Mouse (Mus musculus): ENCODE measurements at regions not wholly inside any gene's neighbourhood (a gene's known extent, or its start where the extent isn't known, plus 50 kb on each side); places are given as distances from the start of the nearest gene placed in this dataset.

DNA sequence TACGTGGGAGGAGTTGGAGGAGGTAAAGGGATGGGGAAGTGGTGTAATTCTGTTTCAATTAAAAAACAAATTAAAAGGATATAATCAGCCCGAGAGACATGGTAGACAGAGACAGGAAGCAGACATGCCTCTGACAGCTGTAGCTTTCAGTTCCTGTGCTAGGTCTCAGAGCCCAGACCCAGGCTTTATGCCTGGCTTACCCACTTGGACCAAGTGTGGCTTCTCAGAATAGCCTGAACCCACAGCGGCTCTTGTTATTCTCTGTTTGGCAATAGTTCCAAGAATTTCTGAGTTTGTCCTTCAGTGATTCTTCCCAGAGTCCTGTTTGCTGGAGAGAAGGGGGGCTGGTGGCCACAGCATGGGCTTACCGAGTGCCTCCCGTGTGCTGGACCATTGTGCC lies 182.4 kb downstream of the Pten start:
- DNase-seq (ENCODE audit: low spot score): no peak

DNA sequence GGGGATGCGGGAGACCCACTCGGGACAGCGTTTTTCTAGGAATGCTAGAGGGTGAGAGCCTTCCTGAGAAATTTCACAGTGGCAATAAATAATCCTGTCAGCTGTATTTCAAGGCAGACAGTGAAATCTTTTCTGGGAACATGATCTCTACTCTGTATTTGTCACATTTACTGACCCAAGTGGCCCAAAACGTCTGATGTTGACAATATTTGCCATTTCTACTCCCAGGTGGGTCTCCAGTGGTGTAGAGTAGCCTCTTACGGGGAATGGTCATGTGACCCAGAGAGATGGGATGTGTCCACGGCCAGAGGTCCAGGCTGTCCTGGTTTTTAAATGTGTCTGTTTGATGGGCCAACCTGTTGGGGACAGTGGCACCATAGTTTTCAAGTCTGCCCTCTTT lies 183.5 kb downstream of the Pten start:
- no peak for DNase-seq (ENCODE audit: low spot score)

DNA sequence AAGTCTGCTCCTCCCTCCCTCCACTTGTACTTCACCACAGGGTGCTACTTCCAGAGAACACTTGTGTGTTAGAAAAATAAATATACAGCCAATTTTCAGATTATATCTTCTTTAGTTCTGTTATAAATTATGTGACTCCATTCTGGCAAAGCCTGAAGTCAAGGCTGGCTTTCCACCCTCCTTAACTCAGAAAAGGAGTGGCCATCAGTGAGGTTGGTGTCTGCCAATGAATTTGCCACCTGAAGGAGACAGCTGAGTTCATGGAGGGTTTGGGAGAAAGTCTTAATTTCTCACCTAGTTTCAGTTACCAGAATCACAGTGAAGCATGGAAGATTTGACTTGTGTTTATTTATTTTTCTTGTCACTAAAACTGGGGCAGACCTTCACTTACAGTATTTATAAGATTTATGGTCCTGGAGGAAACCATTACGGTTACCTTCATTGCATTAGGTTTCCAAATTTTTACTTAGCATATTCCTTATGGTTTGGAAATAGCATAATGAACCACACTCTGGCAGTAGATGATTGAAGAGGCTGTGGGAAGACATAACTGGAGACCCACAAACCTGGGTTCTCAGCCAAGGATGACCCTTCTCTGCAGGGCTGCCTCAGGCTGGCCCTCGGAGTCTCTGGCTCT lies 186.4 kb downstream of the Pten start:
- no peak for DNase-seq (ENCODE audit: low spot score)

DNA sequence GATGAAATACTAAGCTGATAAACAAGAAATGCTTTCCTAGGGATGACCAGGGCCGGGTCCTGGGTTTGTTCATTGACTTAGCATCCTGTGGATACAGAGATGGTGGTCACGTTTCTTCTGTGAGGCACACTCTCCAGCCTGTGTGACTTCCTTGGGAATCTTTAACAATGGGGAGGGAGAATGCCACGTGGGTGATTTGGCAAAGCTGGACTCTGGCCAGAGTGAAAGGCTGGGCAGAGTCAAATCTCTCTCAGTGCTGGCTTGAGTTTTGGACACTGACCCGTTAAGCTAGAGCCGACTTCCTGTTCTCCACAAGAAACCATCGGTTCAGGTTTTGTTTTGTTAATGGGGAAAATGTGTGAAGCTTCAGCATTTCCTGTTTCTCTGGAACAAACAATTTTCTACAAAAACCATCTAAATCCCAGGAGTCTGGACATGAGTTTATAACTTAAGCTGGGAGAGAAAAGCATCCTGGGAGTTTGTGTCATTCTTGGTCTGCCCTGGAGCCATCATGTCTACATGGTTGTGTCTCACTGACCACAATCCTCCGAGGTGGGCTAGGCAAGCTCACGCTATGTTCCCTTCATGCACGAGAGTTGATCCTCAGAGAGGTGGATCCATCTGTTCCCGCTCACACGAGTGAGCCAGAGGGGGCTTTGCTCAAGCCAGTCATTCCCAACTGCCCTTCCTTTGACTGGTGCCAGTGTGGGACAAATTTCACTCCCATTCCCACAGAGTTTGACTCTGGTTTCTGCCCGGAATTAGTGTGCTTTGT lies 190.0 kb downstream of the Pten start:
- no peak for DNase-seq (ENCODE audit: low spot score)

DNA sequence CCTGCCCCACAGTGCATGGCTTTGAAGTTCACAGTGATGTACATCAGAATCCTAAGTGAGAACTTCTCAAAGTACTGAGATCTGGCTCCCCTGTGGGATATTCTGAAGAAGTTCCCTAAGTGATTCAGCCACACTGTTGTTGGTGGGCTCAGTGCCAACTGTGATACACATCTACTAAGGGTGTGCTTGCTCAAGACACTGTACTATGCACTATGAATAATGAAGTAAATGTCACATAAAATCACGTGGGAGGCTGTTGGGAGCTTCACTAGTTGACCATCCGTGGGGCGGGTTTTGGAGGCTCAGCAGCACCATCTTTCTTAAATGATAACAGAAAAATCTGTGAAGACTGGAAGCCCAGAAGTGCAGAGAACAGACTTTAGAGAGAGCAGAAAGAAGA lies 193.0 kb downstream of the Pten start:
- DNase-seq (ENCODE audit: low spot score): no peak

DNA sequence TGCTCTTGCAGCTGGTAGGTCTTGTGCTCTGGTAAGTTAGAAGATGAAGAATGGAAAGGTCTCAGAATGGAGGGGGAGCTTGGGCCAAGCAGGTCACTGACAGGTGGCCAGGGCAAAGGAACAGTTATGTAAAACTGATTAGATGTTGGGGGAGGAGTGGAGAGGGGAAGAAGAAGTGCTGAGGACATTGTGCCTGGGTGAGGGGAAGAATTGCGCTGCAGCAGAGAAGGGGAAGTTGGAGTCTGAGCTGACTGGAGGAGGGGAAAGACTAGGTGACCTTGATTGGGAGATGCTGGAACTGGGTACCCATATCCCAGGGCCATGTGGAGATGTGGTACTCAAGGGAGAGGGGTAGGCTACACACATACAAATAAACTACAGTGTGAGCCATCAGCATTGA lies 193.5 kb downstream of the Pten start:
- no peak for DNase-seq (ENCODE audit: low spot score)

DNA sequence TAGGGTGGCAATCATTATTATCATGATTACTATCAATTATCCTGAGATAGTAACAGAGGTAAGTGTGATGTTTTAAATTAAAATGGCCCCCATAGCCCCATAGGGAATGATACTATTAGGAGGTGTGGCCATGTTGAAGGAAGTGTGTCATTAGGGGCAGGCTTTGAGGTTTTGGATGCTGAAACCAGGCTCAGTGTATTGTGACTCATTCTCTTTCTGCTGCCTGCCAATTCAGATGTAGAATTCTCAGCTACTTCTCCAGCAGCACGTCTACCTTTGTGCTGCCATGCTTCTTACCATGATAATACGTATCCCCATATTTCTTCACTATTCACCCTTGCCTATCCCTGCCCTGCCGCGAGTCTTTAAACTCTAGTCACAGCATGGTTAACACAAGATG lies 195.1 kb downstream of the Pten start:
- no peak for DNase-seq (ENCODE audit: low spot score)

DNA sequence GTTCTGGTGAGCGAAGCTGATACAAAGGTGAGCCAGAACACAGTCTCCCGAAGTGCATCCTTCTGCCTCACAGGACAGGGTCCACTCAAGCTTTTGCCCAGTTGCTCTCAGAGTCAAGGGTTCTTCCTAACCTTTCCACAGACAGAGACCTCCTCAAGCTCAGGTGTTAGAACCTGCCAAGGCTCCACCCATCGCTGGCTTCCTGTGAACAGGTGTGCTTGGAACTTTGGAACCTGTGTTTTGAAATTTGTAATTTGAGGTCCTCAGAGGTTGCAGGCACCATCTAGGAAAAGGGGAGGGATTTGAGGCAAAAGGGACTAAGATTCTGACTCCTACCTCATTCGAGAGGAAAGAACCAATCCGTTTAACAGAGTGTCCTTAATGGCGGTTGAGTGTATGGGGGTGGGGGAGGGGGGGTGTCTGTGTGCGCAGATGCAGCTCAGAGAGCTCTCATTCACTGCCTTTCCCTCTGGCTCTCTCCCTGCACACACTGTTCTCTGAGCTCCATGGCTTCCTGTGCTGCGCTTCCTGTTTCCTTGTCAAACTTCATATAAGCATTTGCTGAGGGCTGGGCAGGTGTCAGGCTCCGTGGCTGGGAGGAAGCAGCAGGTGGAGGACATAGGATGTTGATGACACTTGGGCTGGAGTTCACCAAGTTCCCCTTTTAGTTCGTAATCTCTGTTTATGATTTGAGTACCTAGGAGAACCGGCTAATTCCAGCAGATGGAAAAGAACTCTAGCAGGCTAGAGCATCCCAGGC lies 195.8 kb downstream of the Pten start:
- no peak for DNase-seq (ENCODE audit: low spot score)

DNA sequence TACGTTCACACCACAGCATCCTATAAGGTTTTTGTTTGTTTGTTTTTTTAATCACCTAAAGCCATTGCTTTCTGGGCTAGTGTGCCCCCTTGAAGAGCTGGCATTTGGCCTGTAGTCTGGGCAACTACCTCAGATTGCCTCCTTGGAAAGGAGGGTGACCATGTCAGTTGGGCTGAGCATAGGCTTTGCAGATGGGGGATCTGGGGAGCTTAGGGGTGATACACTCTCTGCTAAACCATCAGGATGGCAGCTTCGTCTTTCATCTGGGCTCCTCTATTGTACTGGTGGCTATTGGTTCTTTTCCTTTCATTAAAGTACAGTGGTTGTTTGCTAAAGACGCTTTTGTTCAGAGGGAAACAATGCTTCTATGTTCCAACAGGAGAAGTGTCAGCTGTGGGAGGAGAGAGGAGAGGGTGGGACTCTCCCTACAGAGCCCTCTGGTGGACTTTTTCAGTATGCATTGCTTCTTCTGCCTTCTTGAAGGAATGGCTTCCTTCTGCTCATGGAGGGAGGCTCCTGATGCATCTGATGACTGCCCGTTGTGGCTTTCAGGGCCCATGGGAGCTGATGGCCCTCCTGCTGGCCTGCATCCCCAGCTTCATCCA lies 196.8 kb downstream of the Pten start:
- peak; percentile 75 for DNase-seq (ENCODE audit: low spot score)

DNA sequence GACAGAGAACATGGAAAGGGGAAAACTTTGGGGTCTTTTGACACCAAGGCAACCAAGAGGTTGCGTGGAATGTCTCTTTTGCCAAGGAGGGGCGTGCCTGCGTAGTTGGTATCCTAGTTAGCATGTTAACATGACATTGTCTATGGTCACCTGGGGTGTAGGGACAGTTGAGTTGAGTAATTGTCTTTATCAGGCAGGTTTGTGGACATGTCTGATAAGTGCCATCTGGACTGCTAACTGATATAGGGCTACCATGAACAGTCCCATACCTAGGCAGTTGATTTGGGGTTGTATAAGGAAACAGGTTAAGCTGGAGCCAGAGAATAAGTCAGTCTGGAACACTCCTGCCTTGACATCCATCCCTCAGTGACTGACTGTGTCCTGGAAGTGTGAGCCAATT lies 197.6 kb downstream of the Pten start:
- DNase-seq (ENCODE audit: low spot score): no peak

DNA sequence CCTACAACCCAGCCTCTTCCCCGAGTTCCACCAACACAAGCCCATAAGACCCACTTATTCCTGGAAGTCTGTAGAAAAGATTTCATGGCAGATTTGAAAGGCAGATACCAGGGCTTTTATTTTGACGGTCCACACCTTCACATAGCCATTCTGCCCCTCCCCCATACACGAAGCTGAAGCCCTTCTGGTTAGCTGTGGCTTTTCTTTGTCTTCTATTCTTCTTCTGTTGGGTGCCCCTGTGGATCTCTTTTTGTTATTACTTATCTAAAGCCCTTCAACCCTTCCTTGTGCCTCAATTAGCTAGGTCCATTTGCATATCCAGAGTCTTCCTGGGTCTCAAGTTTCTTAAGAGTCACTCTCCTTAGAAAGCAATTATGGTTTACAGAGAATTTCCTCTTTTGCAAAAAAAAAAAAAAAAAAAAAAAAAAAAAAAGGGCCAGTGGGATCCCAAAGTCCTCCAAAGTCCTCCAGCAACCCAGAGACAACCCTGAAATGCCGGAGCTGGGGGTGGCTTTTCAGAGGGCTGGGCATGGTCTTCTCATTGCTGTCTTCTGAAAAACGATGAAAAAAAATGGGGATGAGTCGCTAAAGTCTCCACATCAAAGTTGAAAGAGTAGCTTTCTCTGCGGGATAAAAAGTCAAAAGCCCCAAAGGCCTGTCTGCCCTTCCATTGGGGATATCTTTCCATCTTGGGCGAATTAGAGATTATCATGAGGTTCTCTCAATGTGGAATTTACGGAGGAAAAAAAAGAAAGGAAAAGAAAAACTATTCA lies 199.0 kb downstream of the Pten start:
- DNase-seq (ENCODE audit: low spot score): peak; percentile 70

DNA sequence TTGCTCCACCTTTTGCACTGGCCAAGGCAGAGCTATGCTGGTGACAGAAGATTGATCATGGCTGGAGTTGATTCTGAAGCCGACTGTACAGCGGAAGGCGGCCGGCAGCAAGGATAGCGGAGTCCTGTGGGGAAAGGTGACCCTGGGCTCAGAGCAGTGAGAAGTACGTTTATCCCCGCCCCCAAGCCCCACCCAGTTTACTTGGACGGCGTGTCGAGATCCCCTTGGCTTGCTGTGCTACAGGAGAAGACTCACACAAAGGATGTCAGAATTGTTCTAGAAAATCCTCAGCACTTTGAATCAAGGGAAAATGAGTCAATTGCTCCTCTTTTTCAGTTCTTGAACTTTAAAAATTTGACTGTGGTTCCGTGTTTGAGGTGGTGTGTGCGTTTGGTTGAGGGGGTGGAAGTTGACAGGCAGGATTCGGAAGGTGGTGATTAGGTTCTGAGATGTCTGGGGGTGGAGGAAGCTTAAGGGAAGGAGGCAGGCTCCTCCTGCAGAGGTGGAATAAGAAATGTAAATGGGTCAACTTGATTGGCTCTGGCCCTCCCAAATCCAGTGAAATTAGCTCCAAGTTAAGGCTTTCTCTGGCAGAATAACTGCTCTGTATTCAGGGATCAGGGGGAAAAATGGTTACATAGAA lies 199.7 kb downstream of the Pten start:
- DNase-seq (ENCODE audit: low spot score): peak; percentile 46

DNA sequence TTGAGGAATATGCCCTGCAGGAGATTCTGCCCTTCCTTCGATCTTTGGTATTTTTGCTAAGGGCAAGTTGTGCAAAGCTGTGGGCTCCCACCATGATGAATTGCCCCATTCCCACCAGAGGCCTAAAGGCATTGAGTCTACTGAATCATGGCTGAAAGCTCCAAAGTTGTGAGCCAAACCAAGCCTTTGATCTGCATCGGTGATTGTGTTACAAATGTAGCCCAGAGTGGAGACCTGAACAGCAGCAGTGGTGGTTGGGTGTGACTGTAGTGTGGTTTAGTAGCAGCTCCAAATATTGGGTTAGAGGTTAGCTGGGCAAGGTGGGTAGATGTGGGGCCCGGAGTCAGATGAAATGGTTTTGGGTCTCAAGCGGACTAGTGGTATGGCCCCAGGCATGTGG lies 201.0 kb downstream of the Pten start:
- no peak for DNase-seq (ENCODE audit: low spot score)

DNA sequence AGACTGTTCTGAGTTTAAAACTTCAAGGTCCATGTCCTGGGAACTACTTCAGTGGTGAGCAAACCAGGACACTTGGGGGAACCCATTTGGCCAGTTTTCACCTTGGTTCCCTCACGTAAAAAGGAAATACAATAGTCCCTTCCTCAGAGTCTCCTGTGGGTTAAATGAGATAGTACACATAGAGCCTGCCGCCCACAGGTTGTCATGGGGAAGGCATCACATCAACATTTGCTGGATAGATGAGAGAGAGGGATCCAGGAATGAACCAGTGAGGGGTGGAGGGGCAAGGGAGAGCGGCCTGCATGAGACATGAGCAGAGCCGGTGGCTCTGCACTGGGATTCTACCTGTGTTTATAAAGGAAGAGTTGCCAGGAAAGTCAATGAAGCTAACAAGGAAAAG lies 201.5 kb downstream of the Pten start:
- no peak for DNase-seq (ENCODE audit: low spot score)

DNA sequence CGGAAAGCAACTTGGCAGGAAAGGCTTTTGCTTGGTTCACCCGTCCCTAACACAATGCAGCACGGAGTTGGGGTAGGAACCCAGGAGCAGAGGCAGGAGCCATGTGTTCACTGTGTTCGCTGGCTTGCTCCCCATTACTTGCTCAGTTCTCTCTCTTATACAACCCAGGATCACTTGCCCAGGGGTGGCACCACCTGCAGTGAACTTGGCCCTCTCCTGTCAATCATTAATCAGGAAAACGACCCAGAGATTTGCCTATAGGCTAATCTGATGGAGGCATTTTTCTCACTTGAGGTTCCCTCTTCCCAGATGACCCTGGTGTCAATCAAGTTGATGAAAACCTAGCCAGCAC lies 202.5 kb downstream of the Pten start:
- DNase-seq (ENCODE audit: low spot score): no peak

DNA sequence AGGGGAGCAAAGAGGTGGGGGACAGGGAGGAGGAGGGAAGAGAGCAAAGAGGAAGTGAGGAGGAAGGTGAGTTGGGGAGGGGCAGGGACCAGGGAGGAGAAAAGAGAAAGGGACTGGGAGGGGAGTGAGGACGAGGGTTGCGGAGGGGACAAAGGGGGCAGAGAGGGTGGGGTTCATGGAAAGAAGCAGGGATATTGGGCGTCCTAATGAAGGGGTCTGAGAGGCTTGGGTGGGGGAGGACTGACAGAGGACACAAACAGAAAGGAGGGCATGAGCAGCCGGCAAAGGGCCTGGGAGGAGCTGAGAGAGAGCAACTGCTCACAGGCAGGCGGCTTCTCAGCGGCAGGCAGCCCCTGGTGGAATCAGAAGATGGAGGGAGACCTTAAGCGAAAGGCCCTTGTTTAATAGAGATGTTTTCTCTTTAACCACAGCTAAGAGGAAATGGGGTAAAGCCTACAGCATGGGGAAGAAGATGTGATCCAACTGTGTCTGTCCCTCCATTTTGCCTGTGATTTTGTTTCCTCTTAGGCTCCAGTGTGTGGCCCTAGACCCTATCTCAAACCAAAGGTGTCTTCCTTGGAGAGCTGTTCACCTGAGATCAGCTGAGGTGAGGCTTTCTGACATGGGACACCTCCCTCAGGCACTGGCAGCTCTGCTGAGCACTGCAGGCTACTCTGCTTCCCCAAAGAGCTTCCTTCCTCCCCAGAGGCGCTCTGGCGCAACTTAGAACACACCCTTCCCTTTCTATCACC lies 203.1 kb downstream of the Pten start:
- no peak for DNase-seq (ENCODE audit: low spot score)

DNA sequence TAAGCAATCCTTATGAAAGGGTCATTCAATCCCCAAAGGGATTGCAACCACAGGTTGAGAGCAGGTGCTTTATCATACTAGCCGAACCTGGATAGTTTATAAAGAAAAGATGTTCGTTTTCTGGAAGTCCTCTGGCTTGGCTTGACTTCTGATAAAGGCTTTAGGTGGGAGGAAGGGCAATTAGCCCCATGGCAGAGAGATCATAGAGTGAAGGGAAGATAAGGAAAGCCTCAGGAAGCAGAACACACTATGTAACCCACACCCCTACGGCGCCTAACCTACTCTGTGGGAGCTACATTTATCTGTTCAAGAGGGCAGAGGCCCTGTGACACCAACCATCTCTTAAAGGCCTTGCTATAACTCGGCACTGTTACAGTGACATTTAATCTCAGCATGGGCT lies 204.2 kb downstream of the Pten start:
- DNase-seq (ENCODE audit: low spot score): no peak

DNA sequence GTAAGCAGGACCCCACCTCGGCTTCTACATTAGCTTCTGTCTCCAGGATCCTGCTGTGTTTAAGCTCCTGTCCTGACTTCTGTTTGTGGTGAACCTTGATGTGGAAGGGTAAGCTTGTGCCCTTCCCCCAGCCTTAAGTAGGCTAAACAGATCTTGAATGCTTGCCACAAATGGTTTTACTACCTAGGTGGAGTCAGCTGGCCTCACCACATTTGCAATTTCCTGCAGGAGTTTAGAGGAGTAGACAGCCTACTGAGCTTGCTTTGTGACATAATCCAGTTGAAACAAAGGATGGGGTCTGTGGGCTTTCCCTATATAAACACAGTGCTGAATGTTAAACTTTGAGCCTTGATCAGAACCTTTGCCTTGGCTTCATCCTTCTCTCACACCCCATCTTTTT lies 206.7 kb downstream of the Pten start:
- DNase-seq (ENCODE audit: low spot score): no peak

DNA sequence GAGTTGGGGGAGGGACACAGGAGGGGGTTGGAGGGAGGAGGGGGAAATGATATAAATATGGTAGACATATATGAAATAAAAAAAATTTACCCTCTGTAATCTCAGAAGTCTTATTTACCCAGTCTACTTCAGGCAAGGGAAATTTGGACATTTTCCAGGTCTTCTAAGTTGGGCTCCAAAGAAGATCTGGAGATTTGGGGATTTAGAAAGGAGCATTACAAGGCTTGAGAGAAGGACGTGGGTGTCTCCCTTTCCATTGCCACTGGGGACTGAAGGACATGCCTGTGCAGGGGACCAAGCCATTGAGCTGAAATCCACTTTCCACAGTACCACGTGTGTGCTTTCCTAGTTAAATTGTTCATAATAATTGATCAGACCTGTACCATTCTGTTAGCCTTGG lies 208.2 kb downstream of the Pten start:
- DNase-seq (ENCODE audit: low spot score): no peak

DNA sequence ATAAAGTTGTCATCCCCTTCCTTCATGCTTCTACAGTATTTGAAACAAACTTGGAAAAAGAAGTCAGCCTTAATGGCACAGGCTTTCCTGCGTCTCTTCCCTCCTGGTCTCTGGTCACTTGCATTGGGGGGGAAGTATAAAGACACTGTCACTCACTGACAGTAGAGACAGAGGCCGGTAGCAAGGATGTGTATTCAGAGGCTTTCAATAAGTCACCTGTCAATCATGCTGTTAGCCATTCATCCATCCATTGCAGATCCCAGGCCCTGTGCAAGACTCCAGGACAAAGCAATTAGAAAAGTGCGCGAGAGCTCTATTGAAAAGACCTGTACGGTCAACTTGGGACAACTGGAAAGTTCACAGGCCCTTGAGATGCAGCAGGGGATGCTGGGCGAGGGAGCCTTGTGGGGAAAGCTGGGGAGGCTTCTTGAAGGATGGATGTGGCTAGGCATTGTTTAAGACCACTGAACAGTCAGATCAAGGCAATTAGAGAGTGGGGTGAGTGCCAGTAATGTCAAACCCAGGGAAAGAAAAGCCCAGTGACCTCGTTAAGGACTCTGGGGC lies 212.0 kb downstream of the Pten start:
- peak; percentile 62 for DNase-seq (ENCODE audit: low spot score)

DNA sequence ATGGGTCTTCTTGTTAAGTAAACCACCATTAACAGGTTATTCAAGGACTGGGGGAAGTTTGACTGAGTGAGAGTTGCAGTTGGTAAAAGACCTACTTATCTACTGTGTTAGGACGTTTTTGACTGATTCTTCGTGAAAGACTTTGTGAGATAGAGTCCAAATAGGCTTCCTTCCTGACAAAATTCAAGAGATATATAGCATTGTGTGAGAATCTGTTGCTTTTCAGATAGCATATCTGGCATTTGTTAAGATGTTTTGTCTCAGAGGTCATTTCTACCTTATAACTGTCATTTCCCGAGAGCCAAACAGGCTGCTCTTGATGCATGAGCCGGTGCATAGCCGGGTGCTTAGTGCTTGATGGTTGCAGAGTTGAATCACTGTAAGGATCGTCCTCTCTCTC lies 214.8 kb downstream of the Pten start:
- no peak for DNase-seq (ENCODE audit: low spot score)

All from embryo, embryonic 10.5 days (tissue).